Mouse (Mus musculus): Measurements from ENCODE around the gene Dnajc11. TPM values are rescaled to one million over a fixed set of nuclear protein-coding genes. Genes with fewer than 3 reads are reported as not detected.

Gene Dnajc11
- polyA plus RNA-seq, 1 experiment from 2014 or later, result 29.2 TPM

DNA sequence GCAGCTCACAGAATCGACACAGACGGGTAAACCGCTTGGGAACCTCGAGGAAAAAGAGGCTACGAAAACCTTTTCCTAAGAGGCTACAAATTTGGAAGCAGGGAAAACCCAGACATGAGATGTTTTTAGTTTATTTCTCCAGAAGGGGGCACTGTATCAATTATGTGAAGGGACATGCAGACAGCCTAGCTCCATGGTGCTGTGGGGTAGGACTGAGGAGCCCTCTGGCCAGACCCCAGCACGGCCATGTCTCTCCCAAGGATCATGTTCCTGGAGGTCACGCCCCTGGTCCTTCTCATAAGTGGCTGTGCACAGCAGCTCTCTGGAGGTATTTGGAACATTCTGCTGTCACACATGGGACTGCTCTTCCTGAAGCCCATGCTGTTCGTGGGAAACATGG is 47.2 kb downstream of the Dnajc11 start:
- H3K36me3 ChIP-seq (replicated peaks; ENCODE audit: insufficient read depth, low read length), result peaks cover 28% of the 10 kb centered on the region
- no peak overlapping the region for H3K27ac ChIP-seq (ENCODE audit: low read depth)
- 84% methylated on average over 8 of the region's 8 CpGs for WGBS (ENCODE audit: insufficient replicate concordance)
- H3K27me3 ChIP-seq (ENCODE audit: insufficient read depth, low read length), result no peaks in the 10 kb centered on the region
- H3K9me3 ChIP-seq (ENCODE audit: low read length), result no peaks in the 10 kb centered on the region
- 0 out of 2 replicates have a peak, but pooled peaks cover 2% of the 10 kb centered on the region for H3K4me1 ChIP-seq (ENCODE audit: insufficient read depth)
- no peak overlapping the region for H3K4me3 ChIP-seq (ENCODE audit: low read depth, low read length)
- no peak overlapping the region for H3K4me2 ChIP-seq (ENCODE audit: low read depth, low read length)
- no peak for DNase-seq
- TF ChIP-seq CTCF (IDR thresholded peaks at IDR 0.05; ENCODE audit: low read depth), result peak; percentile 38
- no peak for TF ChIP-seq EP300 (IDR thresholded peaks at IDR 0.05; ENCODE audit: low read depth)
- ATAC-seq, result no peak
- no peak overlapping the region for H3K9ac ChIP-seq (replicated peaks)

DNA sequence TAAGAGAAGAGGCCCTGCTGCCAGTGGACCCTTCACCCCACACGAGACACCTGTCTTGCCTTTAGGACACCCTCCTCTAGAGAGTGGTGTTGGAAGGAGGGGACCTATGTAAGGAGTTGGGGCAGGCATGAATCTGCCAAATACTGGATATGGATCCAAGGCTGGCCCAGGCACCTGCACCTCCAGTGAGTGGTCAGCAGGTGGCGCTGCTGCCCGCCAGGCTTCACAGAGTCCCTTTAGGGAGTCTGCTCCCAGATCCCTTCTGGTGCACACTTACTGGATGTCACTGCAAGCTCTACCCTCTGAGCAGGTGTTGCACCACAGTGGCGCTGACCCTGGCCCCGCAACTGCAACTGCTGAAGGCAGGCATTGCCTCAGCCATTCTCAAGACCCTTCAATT is 47.9 kb downstream of the Dnajc11 start:
- DNase-seq (peak; percentile 85), ATAC-seq (peak; percentile 81)
- Histone ChIP-seq H3K4me2 (ENCODE audit: low read depth, low read length) (no peak overlapping the region), H3K9me3 (ENCODE audit: low read length) (no peaks in the 10 kb centered on the region), H3K27ac (ENCODE audit: low read depth) (no peak overlapping the region), H3K9ac (replicated peaks) (no peak overlapping the region), H3K36me3 (replicated peaks; ENCODE audit: insufficient read depth, low read length) (peaks cover 27% of the 10 kb centered on the region), H3K4me3 (ENCODE audit: low read depth, low read length) (no peak overlapping the region), H3K27me3 (ENCODE audit: insufficient read depth, low read length) (no peaks in the 10 kb centered on the region), H3K4me1 (ENCODE audit: insufficient read depth) (0 out of 2 replicates have a peak, but pooled peaks cover 2% of the 10 kb centered on the region)
- peak; percentile 100 for TF ChIP-seq CTCF (IDR thresholded peaks at IDR 0.05; ENCODE audit: low read depth)
- TF ChIP-seq EP300 (IDR thresholded peaks at IDR 0.05; ENCODE audit: low read depth), result no peak
- WGBS (ENCODE audit: insufficient replicate concordance), result 11% methylated on average over 5 of the region's 5 CpGs

DNA sequence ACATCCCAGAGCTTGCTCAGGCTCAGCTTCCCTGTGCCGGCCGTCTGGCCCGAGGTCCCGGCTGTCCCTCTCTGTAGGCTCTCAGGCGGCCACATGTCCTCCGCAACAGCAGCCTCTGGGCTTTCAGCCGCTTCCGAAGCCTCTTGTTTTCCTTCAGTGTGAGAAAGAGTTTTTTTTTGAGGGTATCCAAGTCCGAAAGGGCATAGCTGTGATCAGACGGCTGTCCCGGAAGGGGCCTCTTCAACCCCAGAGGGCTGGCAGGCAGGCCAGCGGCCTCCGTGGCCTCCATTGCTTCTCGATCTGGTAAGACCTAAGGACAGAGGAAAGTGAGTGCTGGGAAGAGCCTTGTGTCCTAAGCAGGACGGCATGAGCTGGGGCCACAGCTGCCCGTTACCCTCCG is 49.6 kb downstream of the Dnajc11 start:
- no peaks in the 10 kb centered on the region for H3K27me3 ChIP-seq (ENCODE audit: insufficient read depth, low read length)
- ATAC-seq, result no peak
- no peak overlapping the region for H3K4me2 ChIP-seq (ENCODE audit: low read depth, low read length)
- 65% methylated on average over 17 of the region's 17 CpGs for WGBS (ENCODE audit: insufficient replicate concordance)
- no peak overlapping the region for H3K9ac ChIP-seq (replicated peaks)
- H3K4me1 ChIP-seq (ENCODE audit: insufficient read depth), result peaks cover 5% of the 10 kb centered on the region
- no peaks in the 10 kb centered on the region for H3K9me3 ChIP-seq (ENCODE audit: low read length)
- DNase-seq, result no peak
- TF ChIP-seq EP300 (IDR thresholded peaks at IDR 0.05; ENCODE audit: low read depth) (no peak), CTCF (IDR thresholded peaks at IDR 0.05; ENCODE audit: low read depth) (no peak)
- H3K4me3 ChIP-seq (ENCODE audit: low read depth, low read length), result no peak overlapping the region
- no peak overlapping the region for H3K27ac ChIP-seq (ENCODE audit: low read depth)
- peaks cover 20% of the 10 kb centered on the region for H3K36me3 ChIP-seq (replicated peaks; ENCODE audit: insufficient read depth, low read length)

DNA sequence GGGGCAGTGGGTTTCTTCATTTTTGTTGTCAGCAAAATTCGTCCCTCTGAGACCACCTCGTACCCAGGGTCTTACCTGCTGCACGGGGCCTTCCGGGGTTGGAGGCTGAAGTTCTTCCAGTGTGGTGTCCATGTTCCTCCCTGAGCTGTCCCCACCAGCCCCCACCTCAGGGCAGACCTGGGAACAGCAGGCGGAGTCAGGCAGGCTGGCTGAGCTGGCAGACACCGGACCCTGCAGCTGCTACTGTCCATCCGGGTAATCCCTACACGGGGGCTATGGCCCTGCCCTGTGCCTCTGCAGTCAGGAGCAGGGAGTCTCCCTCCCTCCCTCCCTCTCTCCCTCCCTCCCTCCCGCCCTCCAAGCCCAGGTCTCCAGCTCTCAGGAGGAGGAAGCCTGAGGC is 50.1 kb downstream of the Dnajc11 start:
- WGBS (ENCODE audit: insufficient replicate concordance), result 49% methylated on average over 8 of the region's 9 CpGs

DNA sequence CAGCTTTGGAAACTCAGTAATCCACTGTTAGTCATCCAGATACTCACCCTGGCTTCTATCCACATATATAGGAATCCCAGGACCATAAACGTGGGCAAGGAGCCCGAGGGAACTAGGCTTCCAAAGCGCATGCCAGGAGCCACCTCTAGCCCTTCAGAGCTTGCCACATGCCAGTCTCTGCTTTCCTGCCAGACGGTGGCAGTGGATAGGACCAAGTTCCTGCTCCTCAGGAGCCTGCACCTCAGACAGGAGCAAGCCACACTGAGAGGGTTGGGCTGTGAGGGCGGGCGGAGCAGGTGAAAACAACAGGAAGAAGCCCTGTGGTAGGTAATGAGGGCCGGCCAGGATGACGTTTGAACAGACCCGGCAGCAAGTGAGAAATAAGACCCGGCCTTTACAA is 52.4 kb downstream of the Dnajc11 start:
- TF ChIP-seq CTCF (IDR thresholded peaks at IDR 0.05; ENCODE audit: low read depth) (no peak), EP300 (IDR thresholded peaks at IDR 0.05; ENCODE audit: low read depth) (no peak)
- Histone ChIP-seq H3K4me2 (ENCODE audit: low read depth, low read length) (no peak overlapping the region), H3K9ac (replicated peaks) (no peak overlapping the region), H3K27me3 (ENCODE audit: insufficient read depth, low read length) (no peaks in the 10 kb centered on the region), H3K9me3 (ENCODE audit: low read length) (no peaks in the 10 kb centered on the region), H3K4me1 (ENCODE audit: insufficient read depth) (peaks cover 14% of the 10 kb centered on the region), H3K4me3 (ENCODE audit: low read depth, low read length) (no peak overlapping the region), H3K36me3 (replicated peaks; ENCODE audit: insufficient read depth, low read length) (peaks cover 4% of the 10 kb centered on the region), H3K27ac (ENCODE audit: low read depth) (no peak overlapping the region)
- ATAC-seq (no peak), DNase-seq (no peak)
- WGBS (ENCODE audit: insufficient replicate concordance), result 56% methylated on average over 10 of the region's 10 CpGs

More for the DNA sequence above, 50.1 kb downstream of the Dnajc11 start:
- H3K9me3 ChIP-seq (ENCODE audit: low read length), result no peaks in the 10 kb centered on the region
- peaks cover 10% of the 10 kb centered on the region for H3K4me1 ChIP-seq (ENCODE audit: insufficient read depth)
- H3K27ac ChIP-seq (ENCODE audit: low read depth), result no peak overlapping the region
- no peak overlapping the region for H3K4me2 ChIP-seq (ENCODE audit: low read depth, low read length)
- TF ChIP-seq CTCF (IDR thresholded peaks at IDR 0.05; ENCODE audit: low read depth) (no peak), EP300 (IDR thresholded peaks at IDR 0.05; ENCODE audit: low read depth) (no peak)
- no peak overlapping the region for H3K4me3 ChIP-seq (ENCODE audit: low read depth, low read length)
- H3K27me3 ChIP-seq (ENCODE audit: insufficient read depth, low read length), result no peaks in the 10 kb centered on the region
- ATAC-seq, result no peak
- H3K9ac ChIP-seq (replicated peaks), result no peak overlapping the region
- no peak for DNase-seq
- peaks cover 20% of the 10 kb centered on the region for H3K36me3 ChIP-seq (replicated peaks; ENCODE audit: insufficient read depth, low read length)

DNA sequence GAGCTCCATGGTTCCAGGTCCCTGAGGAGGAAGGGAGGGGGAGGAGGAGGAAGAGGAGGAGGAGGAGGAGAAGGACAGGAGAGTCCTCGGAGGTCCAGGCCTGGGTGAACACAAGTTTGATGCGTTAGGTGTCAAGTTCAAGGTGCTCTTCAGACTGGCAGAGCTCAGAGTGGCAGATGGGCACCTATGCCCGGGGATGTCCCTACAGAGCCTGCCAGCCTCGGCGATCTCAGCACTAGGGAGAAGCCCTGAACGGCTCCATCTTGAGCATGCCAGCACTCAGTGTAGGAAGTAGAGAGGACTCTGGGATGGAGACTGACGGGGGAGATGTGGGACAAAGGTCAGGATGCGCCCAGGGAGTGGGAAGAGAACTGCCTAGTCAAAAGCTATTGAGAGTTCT is 53.2 kb downstream of the Dnajc11 start:
- ATAC-seq (no peak), DNase-seq (no peak)
- no peak for TF ChIP-seq EP300 (IDR thresholded peaks at IDR 0.05; ENCODE audit: low read depth)
- TF ChIP-seq CTCF (IDR thresholded peaks at IDR 0.05; ENCODE audit: low read depth), result no peak

DNA sequence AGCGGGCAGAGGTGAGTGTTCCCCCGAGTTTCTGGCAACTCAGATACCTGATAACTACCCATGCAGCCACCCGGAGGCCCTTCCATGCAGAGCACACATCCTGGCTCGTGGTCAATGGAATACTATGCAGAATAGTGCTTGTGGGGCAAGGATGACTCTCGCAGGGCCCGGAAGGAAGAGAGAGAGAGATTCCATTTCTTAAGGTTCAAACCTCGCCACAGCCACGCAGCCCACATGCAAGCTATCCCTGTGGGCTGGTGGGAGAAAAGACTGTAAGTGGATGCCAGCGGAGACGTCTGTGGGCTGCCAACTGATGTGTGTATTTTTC is 54.5 kb downstream of the Dnajc11 start:
- H3K36me3 ChIP-seq (replicated peaks; ENCODE audit: insufficient read depth, low read length), result peaks cover 14% of the 10 kb centered on the region
- 25% methylated on average over 10 of the region's 10 CpGs for WGBS (ENCODE audit: insufficient replicate concordance)
- no peak for DNase-seq
- H3K9ac ChIP-seq (replicated peaks), result peak overlapping the region; percentile 78
- no peak for TF ChIP-seq EP300 (IDR thresholded peaks at IDR 0.05; ENCODE audit: low read depth)
- no peak for TF ChIP-seq CTCF (IDR thresholded peaks at IDR 0.05; ENCODE audit: low read depth)
- no peaks in the 10 kb centered on the region for H3K9me3 ChIP-seq (ENCODE audit: low read length)
- H3K4me2 ChIP-seq (ENCODE audit: low read depth, low read length), result peak overlapping the region; percentile 95
- H3K4me3 ChIP-seq (ENCODE audit: low read depth, low read length), result peak overlapping the region; percentile 64
- ATAC-seq, result no peak
- H3K27me3 ChIP-seq (ENCODE audit: insufficient read depth, low read length), result no peaks in the 10 kb centered on the region
- peak overlapping the region; percentile 66; the same call in 1 of the 2 replicates for H3K27ac ChIP-seq (ENCODE audit: low read depth)
- H3K4me1 ChIP-seq (ENCODE audit: insufficient read depth), result peaks cover 14% of the 10 kb centered on the region

More for the DNA sequence above, 53.2 kb downstream of the Dnajc11 start:
- Histone ChIP-seq H3K27ac (ENCODE audit: low read depth) (no peak overlapping the region), H3K9me3 (ENCODE audit: low read length) (no peaks in the 10 kb centered on the region), H3K9ac (replicated peaks) (no peak overlapping the region), H3K27me3 (ENCODE audit: insufficient read depth, low read length) (no peaks in the 10 kb centered on the region), H3K4me3 (ENCODE audit: low read depth, low read length) (no peak overlapping the region), H3K36me3 (replicated peaks; ENCODE audit: insufficient read depth, low read length) (peaks cover 9% of the 10 kb centered on the region), H3K4me1 (ENCODE audit: insufficient read depth) (peaks cover 14% of the 10 kb centered on the region), H3K4me2 (ENCODE audit: low read depth, low read length) (no peak overlapping the region)
- WGBS (ENCODE audit: insufficient replicate concordance), result 67% methylated on average over 8 of the region's 8 CpGs

Data from liver, postnatal 0 days (tissue).